Mouse (Mus musculus) forebrain, embryonic 11.5 days (tissue): ENCODE data around the gene Olfr1393. TPM values are rescaled to one million over a fixed set of nuclear protein-coding genes. Genes with fewer than 3 reads are reported as not detected.

Experiments used
- ATAC-seq: fragments of 200-750 bp; cut with Nextera tagmentation; replicated peaks from 2 replicates; pipeline ENCODE4 v1.8.0; 2017; ENCODE audit warnings: moderate TSS enrichment; ENCODE audit not compliant: low FRiP score
- DNase-seq: peaks from one replicate; pipeline ENCODE4 v3.0.0-alpha.2; 2017; ENCODE audit warnings: low spot score
- H3K27ac ChIP-seq: fragments of 300-500 bp; sonication (generic); 2 replicates; pipeline ENCODE4 v1.5.1; 2014; ENCODE audit warnings: low read depth, low read length
- H3K27me3 ChIP-seq: fragments of 300-500 bp; sonication (generic); 2 replicates; pipeline ENCODE4 v1.6.1; 2014; ENCODE audit warnings: mild to moderate bottlenecking, low read length, mixed read lengths; ENCODE audit not compliant: control insufficient read depth, insufficient read depth
- H3K36me3 ChIP-seq: fragments of 300-500 bp; sonication (generic); 2 replicates; pipeline ENCODE4 v1.6.1; 2014; ENCODE audit warnings: mild to moderate bottlenecking, low read length, moderate library complexity, mixed read lengths; ENCODE audit not compliant: control insufficient read depth, insufficient read depth
- H3K4me1 ChIP-seq: fragments of 300-500 bp; sonication (generic); replicated peaks from 2 replicates; pipeline ENCODE4 v1.6.1; 2014; ENCODE audit warnings: low read length, mixed read lengths; ENCODE audit not compliant: control insufficient read depth, insufficient read depth
- H3K4me2 ChIP-seq: fragments of 300-500 bp; sonication (generic); 2 replicates; pipeline ENCODE4 v1.6.1; 2014; ENCODE audit warnings: low read depth, mild to moderate bottlenecking, low read length, moderate library complexity, mixed read lengths; ENCODE audit not compliant: severe bottlenecking
- H3K4me3 ChIP-seq: fragments of 300-500 bp; sonication (generic); 2 replicates; pipeline ENCODE4 v1.5.1; 2014; ENCODE audit warnings: low read depth, low read length
- H3K9ac ChIP-seq: fragments of 300-500 bp; sonication (generic); 2 replicates; pipeline ENCODE4 v1.6.1; 2014; ENCODE audit warnings: low read length
- H3K9me3 ChIP-seq: fragments of 300-500 bp; sonication (generic); 2 replicates; pipeline ENCODE4 v1.6.1; 2016; ENCODE audit warnings: low read length, mixed read lengths; ENCODE audit not compliant: control insufficient read depth
- WGBS: fragments of 180-500 bp; shearing (Covaris S2); extraction: QIAGEN DNeasy Blood & Tissue Kit; methylation state at CpG from one replicate; pipeline ENCODE4 v1.1.7; 2014; 5-methylcytosine and 5-hydroxymethylcytosine counted together
- polyA plus RNA-seq: library from polyadenylated mRNA; unstranded; fragments of >200 nt; fragmentation: Nextera tagmentation; extraction: Ambion mirVana; gene quantifications from 2 replicates; pipeline ENCODE4 v1.2.1, GENCODE M21; 2014

Gene Olfr1393
- polyA plus RNA-seq, 1 experiment from 2014 or later: not detected

DNA sequence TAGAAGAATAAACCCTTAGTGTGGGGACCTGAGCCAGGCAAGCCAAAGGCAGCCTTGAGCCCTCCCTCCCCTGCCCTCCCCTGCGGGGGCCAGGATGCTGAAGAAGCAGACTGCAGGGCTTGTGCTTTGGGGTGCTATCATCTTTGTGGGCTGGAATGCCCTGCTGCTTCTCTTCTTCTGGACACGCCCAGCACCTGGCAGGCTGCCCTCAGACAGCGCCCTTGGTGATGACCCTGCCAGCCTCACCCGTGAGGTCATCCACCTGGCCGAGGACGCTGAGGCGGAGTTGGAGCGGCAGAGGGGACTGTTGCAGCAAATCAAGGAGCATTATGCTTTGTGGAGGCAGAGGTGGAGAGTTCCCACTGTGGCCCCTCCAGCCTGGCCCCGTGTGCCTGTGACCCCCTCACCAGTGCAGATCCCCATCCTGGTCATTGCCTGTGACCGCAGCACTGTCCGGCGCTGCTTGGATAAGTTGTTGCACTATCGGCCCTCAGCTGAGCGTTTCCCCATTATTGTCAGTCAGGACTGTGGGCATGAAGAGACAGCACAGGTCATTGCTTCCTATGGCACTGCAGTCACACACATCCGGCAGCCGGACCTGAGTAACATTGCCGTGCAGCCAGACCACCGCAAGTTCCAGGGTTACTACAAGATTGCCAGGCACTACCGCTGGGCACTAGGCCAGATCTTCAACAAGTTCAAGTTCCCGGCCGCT, 17.3 kb upstream of the Olfr1393 start:
- ATAC-seq: no peak
- 95% methylated on average over 20 of the region's 21 CpGs for WGBS

DNA sequence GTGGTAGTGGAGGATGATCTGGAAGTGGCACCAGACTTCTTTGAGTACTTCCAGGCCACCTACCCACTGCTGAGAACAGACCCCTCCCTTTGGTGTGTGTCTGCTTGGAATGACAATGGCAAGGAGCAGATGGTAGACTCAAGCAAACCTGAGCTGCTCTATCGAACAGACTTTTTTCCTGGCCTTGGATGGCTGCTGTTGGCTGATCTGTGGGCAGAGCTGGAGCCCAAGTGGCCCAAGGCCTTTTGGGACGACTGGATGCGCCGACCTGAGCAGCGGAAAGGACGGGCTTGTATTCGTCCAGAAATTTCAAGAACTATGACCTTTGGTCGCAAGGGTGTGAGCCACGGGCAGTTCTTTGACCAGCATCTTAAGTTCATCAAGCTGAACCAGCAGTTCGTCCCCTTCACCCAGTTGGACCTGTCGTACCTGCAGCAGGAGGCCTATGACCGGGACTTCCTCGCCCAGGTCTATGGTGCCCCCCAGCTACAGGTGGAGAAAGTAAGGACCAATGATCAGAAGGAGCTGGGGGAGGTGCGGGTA, 16.7 kb upstream of the Olfr1393 start:
- Histone ChIP-seq H3K27me3 (no peaks in the 10 kb centered on the region), H3K9ac (no peak overlapping the region), H3K4me3 (no peak overlapping the region), H3K36me3 (no peaks in the 10 kb centered on the region; the same call in 1 of the 2 replicates), H3K4me1 (no peaks in the 10 kb centered on the region), H3K9me3 (no peaks in the 10 kb centered on the region), H3K27ac (no peak overlapping the region), H3K4me2 (no peak overlapping the region)
- 94% methylated on average over 14 of the region's 14 CpGs for WGBS
- ATAC-seq: no peak
- no peak for DNase-seq

More for the DNA sequence above, 17.3 kb upstream of the Olfr1393 start:
- Histone ChIP-seq H3K4me1 (no peaks in the 10 kb centered on the region), H3K9me3 (no peaks in the 10 kb centered on the region), H3K36me3 (no peaks in the 10 kb centered on the region; the same call in 1 of the 2 replicates), H3K4me3 (no peak overlapping the region), H3K27me3 (no peaks in the 10 kb centered on the region), H3K4me2 (no peak overlapping the region), H3K27ac (no peak overlapping the region), H3K9ac (no peak overlapping the region)
- DNase-seq: no peak

DNA sequence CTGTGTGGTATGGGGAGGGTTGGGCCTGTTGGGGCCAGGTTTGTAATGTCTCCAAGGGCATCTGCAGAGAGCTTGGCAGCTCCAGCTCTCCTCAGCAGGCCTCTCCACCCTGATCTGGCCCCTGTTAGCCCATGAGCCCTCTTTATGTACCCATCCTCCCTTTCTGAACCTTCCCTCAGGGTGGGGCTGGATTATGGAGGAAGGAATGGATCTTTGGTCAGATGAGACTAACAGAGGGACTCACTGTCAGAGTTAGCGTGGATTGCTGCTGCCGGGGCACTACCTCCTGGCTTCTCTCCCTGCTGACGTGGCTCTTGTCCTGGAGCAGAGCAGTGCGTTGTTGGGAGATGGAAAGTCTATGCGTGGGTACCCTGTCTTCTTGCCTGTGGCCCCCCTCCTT, 15.8 kb upstream of the Olfr1393 start:
- Histone ChIP-seq H3K4me1 (no peaks in the 10 kb centered on the region), H3K27ac (no peak overlapping the region), H3K9me3 (no peaks in the 10 kb centered on the region), H3K9ac (no peak overlapping the region), H3K27me3 (no peaks in the 10 kb centered on the region), H3K4me2 (no peak overlapping the region), H3K4me3 (no peak overlapping the region), H3K36me3 (no peaks in the 10 kb centered on the region; the same call in 1 of the 2 replicates)
- WGBS: 90% methylated on average over 5 of the region's 5 CpGs
- ATAC-seq (no peak), DNase-seq (no peak)

DNA sequence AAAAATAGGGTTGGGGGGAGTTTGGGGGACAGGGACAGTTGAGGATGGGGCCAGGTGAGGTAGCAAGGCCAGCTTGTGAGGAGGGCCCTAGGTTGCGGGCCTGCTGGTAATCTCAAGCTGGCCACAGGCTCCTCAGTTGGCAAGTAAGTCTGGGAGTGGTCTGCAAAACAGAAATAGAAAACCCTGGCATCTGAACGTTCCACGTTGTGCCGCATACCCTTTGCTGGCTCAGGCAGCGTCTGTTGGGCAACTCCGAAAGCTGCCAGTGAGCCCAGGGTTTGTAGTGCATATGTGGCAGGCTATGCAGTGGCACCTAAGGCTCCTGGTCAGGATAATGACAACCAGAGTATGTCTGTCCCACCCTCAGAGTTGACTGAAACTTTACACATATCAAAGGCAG, 15.0 kb upstream of the Olfr1393 start:
- DNase-seq (no peak), ATAC-seq (no peak)
- Histone ChIP-seq H3K9me3 (no peaks in the 10 kb centered on the region), H3K27me3 (no peaks in the 10 kb centered on the region), H3K4me1 (no peaks in the 10 kb centered on the region), H3K36me3 (no peaks in the 10 kb centered on the region; the same call in 1 of the 2 replicates), H3K9ac (no peak overlapping the region), H3K27ac (no peak overlapping the region), H3K4me2 (no peak overlapping the region), H3K4me3 (no peak overlapping the region)
- 92% methylated on average over 6 of the region's 6 CpGs for WGBS

DNA sequence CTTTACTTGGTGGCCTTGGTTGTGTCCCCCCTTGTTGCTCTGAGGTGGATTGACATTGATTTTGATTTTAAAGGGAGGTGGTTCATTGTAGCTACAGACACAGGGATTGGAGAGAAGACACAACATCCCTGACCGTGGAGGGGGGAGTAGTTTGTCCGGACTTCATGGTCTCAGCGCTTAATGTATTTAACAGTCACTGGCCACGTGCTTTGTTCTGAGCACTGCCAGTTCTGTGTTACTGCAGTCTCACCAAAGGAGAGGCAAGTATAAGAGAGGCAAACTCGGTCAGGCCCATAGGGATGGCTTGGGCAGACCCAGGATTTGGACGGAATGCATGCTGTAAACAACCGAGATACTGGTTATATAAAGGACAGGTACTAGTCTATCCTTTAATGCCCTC, 14.0 kb upstream of the Olfr1393 start:
- H3K36me3 ChIP-seq: no peaks in the 10 kb centered on the region; the same call in 1 of the 2 replicates
- WGBS: 93% methylated on average over 7 of the region's 7 CpGs

DNA sequence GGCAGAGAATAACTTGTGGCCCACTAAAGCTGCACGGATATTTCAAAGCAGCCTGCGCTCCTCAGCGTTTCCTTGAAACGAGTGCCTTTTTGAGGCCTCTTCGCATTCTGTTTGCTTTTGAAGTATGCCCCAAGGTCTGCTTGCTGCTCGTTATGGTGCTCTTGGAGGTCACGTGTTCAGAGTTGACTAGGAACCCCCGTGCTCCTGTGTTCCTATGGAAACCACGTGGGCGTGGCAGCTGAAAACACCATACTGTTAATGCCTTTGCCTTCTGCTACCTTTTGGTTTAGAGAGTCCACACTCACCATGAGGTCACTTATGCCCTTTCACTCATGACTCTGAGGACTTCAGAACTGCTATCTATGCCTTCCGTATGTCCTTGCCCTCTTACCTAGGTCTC, 13.5 kb upstream of the Olfr1393 start:
- Histone ChIP-seq H3K27ac (no peak overlapping the region), H3K4me1 (no peaks in the 10 kb centered on the region), H3K9ac (no peak overlapping the region), H3K27me3 (no peaks in the 10 kb centered on the region), H3K4me3 (no peak overlapping the region), H3K36me3 (no peaks in the 10 kb centered on the region; the same call in 1 of the 2 replicates), H3K9me3 (no peaks in the 10 kb centered on the region), H3K4me2 (no peak overlapping the region)
- ATAC-seq (no peak), DNase-seq (no peak)
- 79% methylated on average over 11 of the region's 11 CpGs for WGBS

More for the DNA sequence above, 14.0 kb upstream of the Olfr1393 start:
- Histone ChIP-seq H3K27me3 (no peaks in the 10 kb centered on the region), H3K9ac (no peak overlapping the region), H3K4me1 (no peaks in the 10 kb centered on the region), H3K27ac (no peak overlapping the region), H3K4me3 (no peak overlapping the region), H3K4me2 (no peak overlapping the region), H3K9me3 (no peaks in the 10 kb centered on the region)
- ATAC-seq (no peak), DNase-seq (no peak)

DNA sequence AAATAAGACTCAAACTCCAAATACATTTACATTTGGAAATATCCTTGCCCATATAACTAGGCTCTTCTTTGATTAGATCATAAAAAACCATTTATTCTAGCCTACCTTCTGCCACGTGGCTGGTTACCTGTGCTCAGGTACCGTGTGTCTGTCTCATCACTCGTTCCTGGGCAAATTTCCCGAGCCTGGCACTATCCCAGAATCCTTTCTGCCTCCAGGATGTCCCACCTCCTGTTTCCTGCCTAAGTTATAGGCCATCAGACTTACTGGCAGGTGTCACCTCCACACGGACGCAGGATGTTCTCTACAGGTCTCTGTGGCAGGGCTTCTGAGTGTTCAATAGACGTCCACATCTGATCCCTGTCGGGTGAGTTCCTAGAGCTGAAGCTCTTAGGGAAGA, 13.0 kb upstream of the Olfr1393 start:
- H3K27ac ChIP-seq: no peak overlapping the region
- no peak overlapping the region for H3K9ac ChIP-seq
- H3K4me1 ChIP-seq: no peaks in the 10 kb centered on the region
- DNase-seq (no peak), ATAC-seq (no peak)
- no peak overlapping the region for H3K4me3 ChIP-seq
- no peaks in the 10 kb centered on the region for H3K27me3 ChIP-seq
- H3K9me3 ChIP-seq: no peaks in the 10 kb centered on the region
- no peak overlapping the region for H3K4me2 ChIP-seq
- WGBS: 84% methylated on average over 8 of the region's 8 CpGs
- no peaks in the 10 kb centered on the region; the same call in 1 of the 2 replicates for H3K36me3 ChIP-seq

DNA sequence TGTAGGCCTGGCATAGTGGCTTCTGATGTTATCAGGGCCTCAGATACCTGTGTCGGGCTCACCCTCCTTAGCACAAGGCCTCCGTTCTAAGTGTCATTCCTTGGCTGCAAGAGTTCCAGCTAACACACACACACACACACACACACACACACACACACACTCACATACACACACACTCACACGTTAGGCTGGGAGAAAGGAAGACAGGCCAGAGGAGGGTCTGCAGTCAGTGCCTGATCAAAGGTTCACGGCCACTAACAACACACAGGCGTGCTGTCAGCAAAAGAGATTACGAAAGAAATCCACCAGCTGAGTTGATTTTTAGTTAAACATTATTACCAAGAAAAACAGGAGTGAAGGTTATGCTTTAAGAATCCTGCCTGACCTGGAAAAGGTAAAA, 11.4 kb upstream of the Olfr1393 start:
- Histone ChIP-seq H3K9ac (no peak overlapping the region), H3K4me3 (no peak overlapping the region), H3K9me3 (no peaks in the 10 kb centered on the region), H3K27me3 (no peaks in the 10 kb centered on the region), H3K4me2 (no peak overlapping the region), H3K4me1 (no peaks in the 10 kb centered on the region), H3K27ac (no peak overlapping the region), H3K36me3 (no peaks in the 10 kb centered on the region)
- DNase-seq (no peak), ATAC-seq (no peak)
- 96% methylated on average over 6 of the region's 6 CpGs for WGBS

DNA sequence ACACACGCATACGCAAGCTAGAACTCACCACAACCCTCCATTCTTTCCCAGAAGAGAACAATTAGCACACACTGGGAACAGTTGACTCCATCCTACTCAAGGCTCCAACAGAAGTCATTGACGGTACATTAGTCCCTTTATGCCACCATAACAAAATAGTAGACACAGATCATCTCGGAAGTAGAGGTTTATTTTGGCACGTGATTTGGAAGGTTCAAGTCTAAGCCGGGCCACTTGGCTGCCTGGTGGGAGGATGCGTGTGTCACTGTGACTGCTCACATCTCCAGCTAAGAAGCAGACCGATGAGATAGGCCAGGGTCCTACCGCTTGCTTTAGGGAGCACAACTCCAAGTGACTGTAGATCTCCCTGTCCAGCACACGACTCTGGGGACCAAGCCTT, 10.8 kb upstream of the Olfr1393 start:
- Histone ChIP-seq H3K9ac (no peak overlapping the region), H3K9me3 (no peaks in the 10 kb centered on the region), H3K36me3 (no peaks in the 10 kb centered on the region), H3K27me3 (no peaks in the 10 kb centered on the region), H3K4me2 (no peak overlapping the region), H3K27ac (no peak overlapping the region), H3K4me1 (no peaks in the 10 kb centered on the region), H3K4me3 (no peak overlapping the region)
- no peak for DNase-seq
- 93% methylated on average over 10 of the region's 10 CpGs for WGBS
- no peak for ATAC-seq
